Mouse (Mus musculus) MEL (cell line): ENCODE data around the gene Rbm43.

Source experiments
- CTCF ChIP-seq, 3 experiments: IDR thresholded peaks in 2 of 3; conservative IDR thresholded peaks in 1 of 3; 2 replicates each; pipeline ENCODE4 v1.5.1; 2011 to 2012; ENCODE audit warnings: low read length in 3 of 3, low read depth in 2 of 3, mild to moderate bottlenecking in 2 of 3, improper control_type of control experiment in 1 of 3, inconsistent platforms in 1 of 3, mixed read lengths in 1 of 3, moderate library complexity in 1 of 3; ENCODE audit not compliant: control insufficient read depth in 1 of 3, insufficient read depth in 1 of 3, poor library complexity in 1 of 3, severe bottlenecking in 1 of 3
- EP300 ChIP-seq, 2 experiments: IDR thresholded peaks; 2 replicates each; pipeline ENCODE4 v1.6.1; 2011; ENCODE audit warnings: improper control_type of control experiment in 2 of 2, low read length in 2 of 2, low read depth in 1 of 2, mild to moderate bottlenecking in 1 of 2
- GATA1 ChIP-seq: IDR thresholded peaks from 2 replicates; pipeline ENCODE4 v1.6.1; 2011; ENCODE audit warnings: low read depth, low read length, improper control_type of control experiment
- MAFK ChIP-seq: IDR thresholded peaks from 2 replicates; pipeline ENCODE4 v1.6.1; 2011; ENCODE audit warnings: low read depth, mild to moderate bottlenecking, low read length, improper control_type of control experiment, borderline replicate concordance
- MEF2A ChIP-seq: IDR thresholded peaks from 2 replicates; pipeline ENCODE4 v1.6.1; 2014; ENCODE audit warnings: low read depth, mild to moderate bottlenecking, inconsistent platforms, low read length, improper control_type of control experiment; ENCODE audit not compliant: poor library complexity, insufficient replicate concordance, severe bottlenecking; ENCODE audit errors: extremely low read depth
- MXI1 ChIP-seq: IDR thresholded peaks from 2 replicates; pipeline ENCODE4 v1.6.1; 2011; ENCODE audit warnings: mild to moderate bottlenecking, low read depth, low read length, improper control_type of control experiment
- NELFE ChIP-seq: IDR thresholded peaks from 2 replicates; pipeline ENCODE4 v1.6.1; 2011; ENCODE audit warnings: low read depth, low read length, improper control_type of control experiment
- POLR2A ChIP-seq, 2 experiments: IDR thresholded peaks; 2 replicates each; pipeline ENCODE4 v1.6.1; 2011 to 2012; ENCODE audit warnings: low read length in 2 of 2, mild to moderate bottlenecking in 2 of 2, control low read depth in 1 of 2, improper control_type of control experiment in 1 of 2, low read depth in 1 of 2, moderate library complexity in 1 of 2; ENCODE audit not compliant: control insufficient read depth in 1 of 2, insufficient read depth in 1 of 2, poor library complexity in 1 of 2
- POLR2AphosphoS2 ChIP-seq: IDR thresholded peaks from 2 replicates; pipeline ENCODE4 v1.6.1; 2011; ENCODE audit warnings: low read length, improper control_type of control experiment
- RCOR1 ChIP-seq: IDR thresholded peaks from 2 replicates; pipeline ENCODE4 v1.6.1; 2012; ENCODE audit warnings: low read depth, mild to moderate bottlenecking, inconsistent platforms, low read length, improper control_type of control experiment
- ZC3H11A ChIP-seq: IDR thresholded peaks from 2 replicates; pipeline ENCODE4 v1.6.1; 2012; ENCODE audit warnings: low read depth, mild to moderate bottlenecking, inconsistent platforms, low read length, improper control_type of control experiment
- ZKSCAN1 ChIP-seq: IDR thresholded peaks from 2 replicates; pipeline ENCODE4 v1.6.1; 2012; ENCODE audit warnings: low read depth, mild to moderate bottlenecking, inconsistent platforms, low read length, improper control_type of control experiment, moderate library complexity

- TF ChIP-seq CTCF (IDR thresholded peaks at IDR 0.05 in 2 of 3, conservative IDR thresholded peaks at IDR 0.05 in 1 of 3; ENCODE audit: control insufficient read depth in 1 of 3, insufficient read depth in 1 of 3, low read depth in 2 of 3, low read length in 3 of 3, poor library complexity in 1 of 3, severe bottlenecking in 1 of 3), result no peak
- no peak for TF ChIP-seq RCOR1
- TF ChIP-seq POLR2A (IDR thresholded peaks at IDR 0.05; ENCODE audit: control insufficient read depth in 1 of 2, insufficient read depth in 1 of 2, low read depth in 1 of 2, low read length in 2 of 2, poor library complexity in 1 of 2), result no peak
- TF ChIP-seq NELFE, result no peak
- TF ChIP-seq MAFK, result no peak
- TF ChIP-seq POLR2AphosphoS2, result no peak
- no peak; a peak in 1 of 4 replicates for TF ChIP-seq EP300 (IDR thresholded peaks at IDR 0.05; ENCODE audit: low read depth in 1 of 2, low read length in 2 of 2)
- TF ChIP-seq MEF2A, result no peak
- TF ChIP-seq MXI1, result no peak
- TF ChIP-seq ZKSCAN1, result no peak
- TF ChIP-seq GATA1, result no peak
- no peak for TF ChIP-seq ZC3H11A
Measured at GRCm38 (mm10) chr2:51935921-51936320, 958 bp upstream of the Rbm43 start.
